Mouse (Mus musculus): ENCODE results near the gene Gm15128.
"Not testable (repeated sequence)": the region's sequence is repeated elsewhere in the genome, so short reads cannot be mapped to it uniquely, and the experiment has no call there.

GRCm38 (mm10) chrX:147765691-147766090, at the start of gene Gm15128:
- not testable (repeated sequence) for TF ChIP-seq EP300 (IDR thresholded peaks at IDR 0.05; ENCODE audit: insufficient read depth, low read depth, low read length); POLR2A (IDR thresholded peaks at IDR 0.05; ENCODE audit: insufficient read depth, low read length)

Measured in ES-Bruce4 (cell line).